Mouse (Mus musculus) megakaryocyte-erythroid progenitor cell, adult 5-6 weeks (primary cell): Measurements from ENCODE around the gene Gsto1. TPM values are rescaled to one million over a fixed set of nuclear protein-coding genes. Genes with fewer than 3 reads are reported as not detected.

Experiments used
- ATAC-seq: replicated peaks from 2 replicates; pipeline ENCODE4 v1.8.0; 2016; ENCODE audit warnings: mild to moderate bottlenecking, inconsistent platforms; ENCODE audit not compliant: severe bottlenecking, poor library complexity, low FRiP score, low TSS enrichment
- total RNA-seq, 2 experiments: library from RNA; stranded (forward) in 1 of 2; stranded (reverse) in 1 of 2; fragments of 200-1000, 215-1000 nt in 1 of 2; fragments of >200 nt in 1 of 2; fragmentation: Nextera tagmentation in 1 of 2; gene quantifications; 2 replicates each; pipeline ENCODE4 v1.2.3; 2014 to 2017

The Gsto1 gene
- total RNA-seq, 2 experiments from 2014 or later = 126 to 215 TPM

GRCm38 (mm10) chr19:47910117-47910618 lies 55.4 kb downstream of the Gsto1 start:
- peak; percentile 47 for ATAC-seq

- no peak for ATAC-seq
Measured at GRCm38 (mm10) chr19:47910751-47911150, 56.0 kb downstream of the Gsto1 start.

GRCm38 (mm10) chr19:47913344-47913743 lies 58.6 kb downstream of the Gsto1 start:
- ATAC-seq = no peak

- no peak for ATAC-seq
Measured at GRCm38 (mm10) chr19:47914191-47914590, 59.4 kb downstream of the Gsto1 start.

Other genes starting within 250 kb of the Gsto1 start
- 4.0 TPM in 1 of 2 replicates, not detected in the other for gene Col17a1, start 162.9 kb upstream of the Gsto1 start, total RNA-seq (2014; fragmentation: Nextera tagmentation)
- gene Col17a1, start 162.9 kb upstream of the Gsto1 start, total RNA-seq (2017) = 0.19 TPM in 1 of 2 replicates, not detected in the other
- gene Sfr1, start 123.3 kb upstream of the Gsto1 start, total RNA-seq (2014; fragmentation: Nextera tagmentation) = 83.7 and 88.8 TPM in 2 replicates
- 154 and 178 TPM in 2 replicates for gene Sfr1, start 123.3 kb upstream of the Gsto1 start, total RNA-seq (2017)
- gene Gsto2, start 10.6 kb downstream of the Gsto1 start, total RNA-seq (2014; fragmentation: Nextera tagmentation) = 0.33 TPM in 1 of 2 replicates, not detected in the other
- gene Gsto2, start 10.6 kb downstream of the Gsto1 start, total RNA-seq (2017) = not detected in 2 replicates
- 0.33 TPM in 1 of 2 replicates, not detected in the other for gene Cfap43, start 64.3 kb downstream of the Gsto1 start, total RNA-seq (2014; fragmentation: Nextera tagmentation)
- 0.08 TPM in 1 of 2 replicates, not detected in the other for gene Cfap43, start 64.3 kb downstream of the Gsto1 start, total RNA-seq (2017)
- gene Itprip, start 64.3 kb downstream of the Gsto1 start, total RNA-seq (2014; fragmentation: Nextera tagmentation) = 6.6 and 8.8 TPM in 2 replicates
- gene Itprip, start 64.3 kb downstream of the Gsto1 start, total RNA-seq (2017) = 6.7 and 22.0 TPM in 2 replicates
- gene Cfap58, start 82.7 kb downstream of the Gsto1 start, total RNA-seq (2014; fragmentation: Nextera tagmentation) = not detected in 2 replicates
- gene Cfap58, start 82.7 kb downstream of the Gsto1 start, total RNA-seq (2017) = not detected in 2 replicates